Mouse (Mus musculus): Measurements from ENCODE around the gene Rev1. TPM values are rescaled to one million over a fixed set of nuclear protein-coding genes. Genes with fewer than 3 reads are reported as not detected.

Rev1 gene
- 10.9 TPM for polyA plus RNA-seq (2014; fragmentation: Illumina TruSeq; extraction: RNeasy Lipid Tissue Mini Kit (QIAGEN cat#74804); ENCODE audit: low read depth, low replicate concordance)

GRCm38 (mm10) chr1:38129501-38130267, at the start of gene Rev1:
Rev1 (minus strand) TSS chr1:38129801.

Other genes starting within 250 kb of the Rev1 start
- 32.9 TPM for gene Mitd1, start 239.4 kb downstream of the Rev1 start, polyA plus RNA-seq (2014; fragmentation: Illumina TruSeq; extraction: RNeasy Lipid Tissue Mini Kit (QIAGEN cat#74804); ENCODE audit: low read depth, low replicate concordance)
- gene Mrpl30, start 239.3 kb downstream of the Rev1 start, polyA plus RNA-seq (2014; fragmentation: Illumina TruSeq; extraction: RNeasy Lipid Tissue Mini Kit (QIAGEN cat#74804); ENCODE audit: low read depth, low replicate concordance) = 203 TPM
- gene Lyg2, start 213.3 kb downstream of the Rev1 start, polyA plus RNA-seq (2014; fragmentation: Illumina TruSeq; extraction: RNeasy Lipid Tissue Mini Kit (QIAGEN cat#74804); ENCODE audit: low read depth, low replicate concordance) = not detected
- not detected for gene Lyg1, start 172.0 kb downstream of the Rev1 start, polyA plus RNA-seq (2014; fragmentation: Illumina TruSeq; extraction: RNeasy Lipid Tissue Mini Kit (QIAGEN cat#74804); ENCODE audit: low read depth, low replicate concordance)
- 84.7 TPM for gene Txndc9, start 131.9 kb downstream of the Rev1 start, polyA plus RNA-seq (2014; fragmentation: Illumina TruSeq; extraction: RNeasy Lipid Tissue Mini Kit (QIAGEN cat#74804); ENCODE audit: low read depth, low replicate concordance)
- gene Eif5b, start 131.8 kb downstream of the Rev1 start, polyA plus RNA-seq (2014; fragmentation: Illumina TruSeq; extraction: RNeasy Lipid Tissue Mini Kit (QIAGEN cat#74804); ENCODE audit: low read depth, low replicate concordance) = 41.5 TPM